Comparison of ENCODE assay signal across 15 mouse cellular contexts in the genomic region with DNA sequence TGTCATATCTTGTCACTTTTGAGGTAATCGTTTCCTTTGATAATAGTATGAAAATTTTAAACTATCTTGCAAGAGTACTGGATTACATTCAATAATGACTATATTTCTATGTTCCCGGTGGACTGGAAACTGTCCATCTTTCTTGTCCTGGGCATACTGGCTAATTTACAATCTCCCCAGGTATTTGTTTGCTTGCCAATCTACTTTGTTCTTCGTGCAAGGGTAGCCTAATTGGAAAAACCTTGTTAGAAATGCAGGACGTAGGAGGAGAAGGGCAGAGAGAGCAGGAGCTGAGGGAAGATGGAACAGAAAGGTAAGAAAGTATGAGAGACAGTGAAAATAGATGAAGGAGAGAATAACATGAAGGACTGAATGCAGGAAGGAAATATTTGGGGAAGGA.
"Had no signal": no experiment of that assay in that cellular context is flagged by ENCODE, and none has a peak within 500 bp of the region (broad histone marks: within the 10 kb centered on the region; RNA-seq: fewer than 3 reads in every experiment).

No protein-coding gene starts in this region.

- DNase-seq: kidney, postnatal 10 days; kidney, postnatal 4 days; left cerebral cortex, postnatal 4 days; lung, adult 18-20 months; lung, postnatal 36 days; thymus, adult 18-20 months; thymus, postnatal 14 days had no signal

- H3K27ac ChIP-seq: layer of hippocampus, adult 2 months; limb, embryonic 13.5 days; liver, embryonic 14.5 days; midbrain, embryonic 15.5 days; neural tube, embryonic 12.5 days had no signal

- H3K9me3 ChIP-seq: limb, embryonic 13.5 days; megakaryocyte, embryonic 14.5 days; midbrain, embryonic 15.5 days; neural tube, embryonic 12.5 days had no signal

- H3K27me3 ChIP-seq: limb, embryonic 13.5 days; megakaryocyte, embryonic 14.5 days; midbrain, embryonic 15.5 days; neural tube, embryonic 12.5 days had no signal

- H3K4me3 ChIP-seq: layer of hippocampus, adult 2 months; limb, embryonic 13.5 days; megakaryocyte, embryonic 14.5 days; midbrain, embryonic 15.5 days; neural tube, embryonic 12.5 days had no signal

- H3K36me3 ChIP-seq: limb, embryonic 13.5 days; midbrain, embryonic 15.5 days; neural tube, embryonic 12.5 days had no signal

- H3K4me1 ChIP-seq: limb, embryonic 13.5 days; megakaryocyte, embryonic 14.5 days; midbrain, embryonic 15.5 days; neural tube, embryonic 12.5 days had no signal

- H3K9ac ChIP-seq: limb, embryonic 13.5 days; liver, embryonic 14.5 days; midbrain, embryonic 15.5 days; neural tube, embryonic 12.5 days had no signal

- ATAC-seq: lung, postnatal 0 days; midbrain, embryonic 15.5 days had no signal

- H3K4me2 ChIP-seq: limb, embryonic 13.5 days; midbrain, embryonic 11.5 days; midbrain, embryonic 15.5 days; neural tube, embryonic 12.5 days had no signal
